Comparison of ENCODE assay signal across 9 mouse cellular contexts in genomic region chrX:129303987-129304386, GRCm38 (mm10).
DNase-seq lines count a peak whose midpoint lies in the region; ATAC-seq lines count a peak whose summit lies in the region.
"Had no signal": no experiment of that assay in that cellular context is flagged by ENCODE, and none has a peak within 500 bp of the region (broad histone marks: within the 10 kb centered on the region; RNA-seq: fewer than 3 reads in every experiment).

No protein-coding gene starts in this region.

- H3K27me3 ChIP-seq in forebrain, embryonic 15.5 days: no peaks in the 10 kb centered on the region
- H3K27me3 ChIP-seq: heart, embryonic 13.5 days had no signal

- 38% methylated on average over 5 of the region's 5 CpGs for WGBS in forebrain, embryonic 15.5 days
- whole genome bisulfite sequencing in large intestine, adult 2 months: 33% methylated on average over 5 of the region's 5 CpGs

- DNase-seq in urinary bladder, postnatal 25 days (ENCODE audit: low spot score): peak; percentile 31
- DNase-seq in urinary bladder, postnatal 10 days (ENCODE audit: low spot score): no peak
- peak; percentile 7 for DNase-seq in c-Kit-positive CD71-positive TER-119-negative erythroid progenitor cells, embryonic 14.5 days (ENCODE audit: low read depth)
- DNase-seq in large intestine, adult 2 months (ENCODE audit: low read depth, low spot score): peak; percentile 24
- peak; percentile 61 for DNase-seq in lung, postnatal 10 days
- DNase-seq in right cerebral cortex, postnatal 25 days: peak; percentile 23
- DNase-seq in natural killer cell, adult 2 months (ENCODE audit: low spot score in 2 of 2): no peak

- no peak overlapping the region for H3K4me3 ChIP-seq in forebrain, embryonic 15.5 days
- H3K4me3 ChIP-seq: heart, embryonic 13.5 days had no signal

- no peaks in the 10 kb centered on the region for H3K4me1 ChIP-seq in forebrain, embryonic 15.5 days
- H3K4me1 ChIP-seq: heart, embryonic 13.5 days had no signal

- no peaks in the 10 kb centered on the region for H3K9me3 ChIP-seq in forebrain, embryonic 15.5 days
- H3K9me3 ChIP-seq: heart, embryonic 13.5 days had no signal

- no peak overlapping the region for H3K9ac ChIP-seq in forebrain, embryonic 15.5 days (replicated peaks)
- H3K9ac ChIP-seq: heart, embryonic 13.5 days had no signal

- no peak overlapping the region for H3K27ac ChIP-seq in forebrain, embryonic 15.5 days (replicated peaks)
- H3K27ac ChIP-seq: heart, embryonic 13.5 days had no signal

- no peak overlapping the region for H3K4me2 ChIP-seq in forebrain, embryonic 15.5 days (replicated peaks)
- H3K4me2 ChIP-seq: heart, embryonic 13.5 days had no signal

- peak; percentile 41; the same call in 1 of the 2 replicates for ATAC-seq in forebrain, embryonic 15.5 days (replicated peaks)

- no peaks in the 10 kb centered on the region for H3K36me3 ChIP-seq in forebrain, embryonic 15.5 days
- H3K36me3 ChIP-seq: heart, embryonic 13.5 days had no signal

Comparison
In these comparisons a context has a peak if more than half of its experiments do, and no peak if none do; other contexts are left out.
1. DNase-seq: peak in urinary bladder, postnatal 25 days (single experiment), c-Kit-positive CD71-positive TER-119-negative erythroid progenitor cells, embryonic 14.5 days (single experiment), large intestine, adult 2 months (single experiment), lung, postnatal 10 days (single experiment) and right cerebral cortex, postnatal 25 days (single experiment); none in urinary bladder, postnatal 10 days (single experiment) and natural killer cell, adult 2 months (0 of 2).